Mouse (Mus musculus): ENCODE measurements at regions not wholly inside any gene's neighbourhood (a gene's known extent, or its start where the extent isn't known, plus 50 kb on each side); places are given as distances from the start of the nearest gene placed in this dataset.

DNA sequence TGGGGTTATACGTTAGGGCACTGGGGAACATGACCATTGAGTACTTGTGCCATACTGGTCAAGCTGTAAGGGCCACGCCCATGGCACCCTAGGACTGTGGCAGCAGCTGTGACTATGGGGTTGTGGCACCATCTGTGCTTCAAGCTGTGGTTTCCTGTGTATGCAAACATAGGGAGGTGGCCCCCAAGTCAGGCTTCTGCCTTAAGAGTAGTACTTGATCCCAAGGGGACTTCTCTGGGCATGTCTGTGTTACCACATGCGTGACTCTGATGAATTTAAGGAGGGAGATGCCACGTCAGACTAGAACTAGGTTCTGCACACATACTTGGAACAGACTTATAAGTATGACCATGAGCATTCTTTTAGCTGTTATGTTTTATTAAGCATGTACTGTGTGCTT lies 252.4 kb upstream of the N4bp1 start:
- Histone ChIP-seq H3K27me3 (replicated peaks) (no peaks in the 10 kb centered on the region), H3K36me3 (replicated peaks) (no peaks in the 10 kb centered on the region), H3K4me3 (no peak overlapping the region), H3K27ac (no peak overlapping the region), H3K9me3 (no peaks in the 10 kb centered on the region), H3K4me2 (no peak overlapping the region), H3K4me1 (no peaks in the 10 kb centered on the region), H3K9ac (no peak overlapping the region)
- 91% methylated on average over 4 of the region's 4 CpGs for WGBS
- no peak for ATAC-seq (replicated peaks)

DNA sequence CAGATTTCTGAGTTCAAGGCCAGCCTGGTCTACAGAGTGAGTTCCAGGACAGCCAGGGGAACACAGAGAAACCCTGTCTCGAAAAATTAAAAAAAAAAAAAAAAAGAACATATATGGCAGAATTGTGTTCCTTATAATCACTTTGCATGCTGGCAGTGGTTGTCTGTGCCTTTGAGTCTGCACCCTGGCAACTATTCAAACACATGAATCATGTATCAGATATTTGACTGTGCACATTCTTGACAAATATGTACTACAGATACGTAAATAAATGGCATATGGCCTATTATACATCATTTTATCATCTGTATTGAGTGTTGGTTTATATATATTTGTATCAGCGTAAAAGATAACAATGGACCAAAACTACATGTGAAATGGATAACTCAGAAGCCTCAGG lies 246.7 kb upstream of the N4bp1 start:
- H3K36me3 ChIP-seq (replicated peaks): no peaks in the 10 kb centered on the region
- no peak overlapping the region for H3K4me2 ChIP-seq
- no peak for ATAC-seq (replicated peaks)
- no peaks in the 10 kb centered on the region for H3K9me3 ChIP-seq
- no peak overlapping the region for H3K9ac ChIP-seq
- no peak overlapping the region for H3K27ac ChIP-seq
- no peak overlapping the region for H3K4me3 ChIP-seq
- no peaks in the 10 kb centered on the region for H3K27me3 ChIP-seq (replicated peaks)
- H3K4me1 ChIP-seq: no peaks in the 10 kb centered on the region
- WGBS: 76% methylated on average over 3 of the region's 3 CpGs

DNA sequence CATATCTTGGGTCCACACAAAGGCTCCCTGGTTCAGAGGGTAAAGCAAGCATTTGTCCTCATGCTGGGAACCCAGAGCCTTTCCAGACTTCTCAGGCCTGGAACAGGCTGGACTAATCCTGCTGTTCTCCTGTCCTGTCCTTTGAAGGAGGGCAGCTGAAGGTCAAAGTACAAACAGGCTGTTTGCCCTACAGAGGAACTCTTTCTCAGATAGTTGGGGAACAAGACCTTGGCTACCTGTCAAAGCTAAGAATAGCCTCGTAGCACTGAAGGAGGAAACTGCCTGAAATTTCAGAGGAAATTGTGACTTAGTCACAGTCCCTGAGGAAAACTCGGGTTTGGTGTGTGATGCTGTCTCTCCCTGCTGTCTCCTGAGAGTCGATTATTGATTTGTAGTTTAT lies 245.6 kb upstream of the N4bp1 start:
- no peaks in the 10 kb centered on the region for H3K4me1 ChIP-seq
- H3K36me3 ChIP-seq (replicated peaks): no peaks in the 10 kb centered on the region
- no peak overlapping the region for H3K9ac ChIP-seq
- H3K27ac ChIP-seq: no peak overlapping the region
- H3K4me2 ChIP-seq: no peak overlapping the region
- H3K4me3 ChIP-seq: no peak overlapping the region
- no peaks in the 10 kb centered on the region for H3K27me3 ChIP-seq (replicated peaks)
- no peaks in the 10 kb centered on the region for H3K9me3 ChIP-seq
- no peak for ATAC-seq (replicated peaks)
- WGBS: 53% methylated on average over 3 of the region's 3 CpGs

GRCm38 (mm10) chr8:87128593-87128992 lies 243.5 kb upstream of the N4bp1 start:
- H3K36me3 ChIP-seq (replicated peaks): no peaks in the 10 kb centered on the region

DNA sequence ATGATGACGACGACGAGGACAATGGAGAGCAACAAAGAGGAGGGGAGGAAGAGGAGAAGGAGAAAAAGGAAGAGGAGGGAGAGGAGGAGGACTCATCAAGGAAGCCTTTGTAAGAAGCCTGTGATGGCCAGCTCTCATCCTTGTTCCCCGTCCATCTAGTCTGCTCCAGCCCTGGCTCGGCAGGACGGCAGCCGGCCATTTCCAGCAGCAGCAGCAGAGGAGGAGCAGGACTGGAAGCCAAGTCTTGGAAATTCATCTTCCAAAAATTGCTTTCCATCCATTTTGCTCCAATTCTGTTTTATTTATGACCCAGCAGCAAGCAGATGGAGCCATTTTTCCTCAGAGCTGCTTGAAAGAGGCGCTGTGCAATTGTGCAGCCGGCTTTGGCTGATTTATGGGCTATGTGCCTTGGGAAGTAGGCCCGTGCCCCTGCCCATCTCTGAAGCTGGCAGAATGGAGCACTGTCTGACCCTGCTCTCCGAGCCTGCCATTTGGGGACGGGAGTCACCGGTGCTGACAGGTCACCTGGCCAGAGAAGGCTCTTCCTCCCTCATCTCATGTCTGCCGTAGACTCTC lies 231.2 kb upstream of the N4bp1 start:
- Histone ChIP-seq H3K4me1 (0 out of 2 replicates have a peak, but pooled peaks cover 3% of the 10 kb centered on the region), H3K36me3 (replicated peaks) (no peaks in the 10 kb centered on the region), H3K4me3 (no peak overlapping the region), H3K9ac (no peak overlapping the region), H3K9me3 (no peaks in the 10 kb centered on the region), H3K27ac (no peak overlapping the region), H3K27me3 (replicated peaks) (no peaks in the 10 kb centered on the region), H3K4me2 (no peak overlapping the region)
- WGBS: 88% methylated on average over 14 of the region's 14 CpGs
- ATAC-seq (replicated peaks): no peak

More at GRCm38 (mm10) chr8:87128593-87128992, 243.5 kb upstream of the N4bp1 start:
- Histone ChIP-seq H3K27ac (no peak overlapping the region), H3K27me3 (replicated peaks) (no peaks in the 10 kb centered on the region), H3K4me3 (no peak overlapping the region), H3K4me1 (no peaks in the 10 kb centered on the region), H3K4me2 (no peak overlapping the region), H3K9me3 (no peaks in the 10 kb centered on the region), H3K9ac (no peak overlapping the region)
- no peak for ATAC-seq (replicated peaks)
- 41% methylated on average over 4 of the region's 4 CpGs for WGBS

- ATAC-seq (replicated peaks): no peak
- H3K27ac ChIP-seq: no peak overlapping the region
- no peaks in the 10 kb centered on the region for H3K4me1 ChIP-seq
Measured at GRCm38 (mm10) chr8:87112355-87112754, 227.3 kb upstream of the N4bp1 start.

GRCm38 (mm10) chr8:87105106-87105505 lies 220.0 kb upstream of the N4bp1 start:
- no peak overlapping the region for H3K9ac ChIP-seq
- H3K4me1 ChIP-seq: peaks cover 15% of the 10 kb centered on the region
- H3K27me3 ChIP-seq (replicated peaks): no peaks in the 10 kb centered on the region
- no peaks in the 10 kb centered on the region for H3K36me3 ChIP-seq (replicated peaks)
- no peak overlapping the region for H3K4me3 ChIP-seq
- no peak overlapping the region for H3K27ac ChIP-seq
- H3K4me2 ChIP-seq: no peak overlapping the region; the same call in 1 of the 2 replicates
- no peak for ATAC-seq (replicated peaks)
- 31% methylated on average over 7 of the region's 7 CpGs for WGBS
- H3K9me3 ChIP-seq: no peaks in the 10 kb centered on the region

More at GRCm38 (mm10) chr8:87112355-87112754, 227.3 kb upstream of the N4bp1 start:
- H3K9me3 ChIP-seq: no peaks in the 10 kb centered on the region
- no peaks in the 10 kb centered on the region for H3K36me3 ChIP-seq (replicated peaks)
- WGBS: 83% methylated on average over 7 of the region's 7 CpGs
- H3K9ac ChIP-seq: no peak overlapping the region
- H3K4me3 ChIP-seq: no peak overlapping the region
- H3K4me2 ChIP-seq: no peak overlapping the region
- no peaks in the 10 kb centered on the region for H3K27me3 ChIP-seq (replicated peaks)

DNA sequence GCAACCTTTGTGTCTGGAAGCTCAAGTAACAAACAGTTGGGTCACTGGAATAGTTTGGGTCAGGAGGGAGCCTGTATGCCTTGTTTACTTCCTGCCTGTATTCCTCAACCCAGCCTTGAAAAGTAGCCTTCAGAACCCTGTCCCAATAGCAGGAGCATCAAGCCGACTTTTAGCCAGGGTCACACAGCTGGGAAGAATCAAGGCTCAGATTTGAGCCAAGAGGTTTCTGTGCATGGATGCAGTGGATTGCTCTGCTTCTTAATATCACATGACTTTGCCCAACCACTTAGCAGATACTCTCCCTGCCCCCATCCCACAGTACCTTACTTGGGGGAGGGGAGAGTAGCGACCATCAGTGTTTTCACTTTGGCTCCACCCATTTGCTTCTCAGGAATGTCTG lies 210.2 kb upstream of the N4bp1 start:
- no peak overlapping the region for H3K4me2 ChIP-seq
- no peaks in the 10 kb centered on the region for H3K9me3 ChIP-seq
- H3K4me1 ChIP-seq: 0 out of 2 replicates have a peak, but pooled peaks cover 2% of the 10 kb centered on the region
- no peaks in the 10 kb centered on the region for H3K36me3 ChIP-seq (replicated peaks)
- 66% methylated on average over 2 of the region's 2 CpGs for whole genome bisulfite sequencing
- no peak for ATAC-seq (replicated peaks)
- no peak overlapping the region for H3K27ac ChIP-seq
- H3K9ac ChIP-seq: no peak overlapping the region
- no peaks in the 10 kb centered on the region for H3K27me3 ChIP-seq (replicated peaks)
- no peak overlapping the region for H3K4me3 ChIP-seq

- Histone ChIP-seq H3K36me3 (replicated peaks) (no peaks in the 10 kb centered on the region), H3K27ac (no peak overlapping the region), H3K4me2 (no peak overlapping the region), H3K4me1 (0 out of 2 replicates have a peak, but pooled peaks cover 2% of the 10 kb centered on the region), H3K9me3 (no peaks in the 10 kb centered on the region), H3K9ac (no peak overlapping the region), H3K4me3 (no peak overlapping the region), H3K27me3 (replicated peaks) (no peaks in the 10 kb centered on the region)
- WGBS: 83% methylated on average over 4 of the region's 4 CpGs
- ATAC-seq (replicated peaks): no peak
Measured at GRCm38 (mm10) chr8:87094685-87095084, 209.6 kb upstream of the N4bp1 start.

GRCm38 (mm10) chr8:87093716-87094115 lies 208.7 kb upstream of the N4bp1 start:
- WGBS: 74% methylated on average over 10 of the region's 10 CpGs
- no peak overlapping the region for H3K27ac ChIP-seq
- H3K4me2 ChIP-seq: no peak overlapping the region
- ATAC-seq (replicated peaks): no peak
- H3K36me3 ChIP-seq (replicated peaks): no peaks in the 10 kb centered on the region
- no peak overlapping the region for H3K4me3 ChIP-seq
- no peak overlapping the region for H3K9ac ChIP-seq
- no peaks in the 10 kb centered on the region for H3K27me3 ChIP-seq (replicated peaks)
- H3K9me3 ChIP-seq: no peaks in the 10 kb centered on the region
- 0 out of 2 replicates have a peak, but pooled peaks cover 2% of the 10 kb centered on the region for H3K4me1 ChIP-seq

- H3K4me3 ChIP-seq: no peak overlapping the region
- H3K27ac ChIP-seq: no peak overlapping the region
- no peaks in the 10 kb centered on the region for H3K36me3 ChIP-seq (replicated peaks)
- H3K9me3 ChIP-seq: no peaks in the 10 kb centered on the region
- H3K27me3 ChIP-seq (replicated peaks): no peaks in the 10 kb centered on the region
- H3K9ac ChIP-seq: no peak overlapping the region
- no peak for ATAC-seq (replicated peaks)
- WGBS: 72% methylated on average over 5 of the region's 5 CpGs
- H3K4me2 ChIP-seq: no peak overlapping the region
- H3K4me1 ChIP-seq: 0 out of 2 replicates have a peak, but pooled peaks cover 2% of the 10 kb centered on the region
Measured at GRCm38 (mm10) chr8:87093081-87093480, 208.0 kb upstream of the N4bp1 start.

GRCm38 (mm10) chr8:87087451-87088095 lies 202.5 kb upstream of the N4bp1 start:
- H3K9ac ChIP-seq: no peak overlapping the region
- no peak for ATAC-seq (replicated peaks)

GRCm38 (mm10) chr8:87078260-87078659 lies 193.2 kb upstream of the N4bp1 start:
- Histone ChIP-seq H3K4me3 (no peak overlapping the region), H3K9me3 (no peaks in the 10 kb centered on the region), H3K27me3 (replicated peaks) (no peaks in the 10 kb centered on the region), H3K9ac (no peak overlapping the region), H3K36me3 (replicated peaks) (no peaks in the 10 kb centered on the region), H3K4me2 (no peak overlapping the region), H3K4me1 (no peaks in the 10 kb centered on the region), H3K27ac (no peak overlapping the region)
- 60% methylated on average over 6 of the region's 6 CpGs for WGBS
- ATAC-seq (replicated peaks): 0 out of 2 replicates have a peak, but pooled peaks have one; percentile 48

More at GRCm38 (mm10) chr8:87087451-87088095, 202.5 kb upstream of the N4bp1 start:
- H3K36me3 ChIP-seq (replicated peaks): no peaks in the 10 kb centered on the region
- peaks cover 16% of the 10 kb centered on the region for H3K4me1 ChIP-seq
- 30% methylated on average over 9 of the region's 9 CpGs for WGBS
- H3K9me3 ChIP-seq: no peaks in the 10 kb centered on the region
- H3K27ac ChIP-seq: peak overlapping the region; percentile 56
- H3K4me2 ChIP-seq: no peak overlapping the region
- H3K4me3 ChIP-seq: no peak overlapping the region
- H3K27me3 ChIP-seq (replicated peaks): no peaks in the 10 kb centered on the region
